Mouse (Mus musculus) heart, embryonic 15.5 days (tissue): ENCODE data around the gene Gm10477. TPM values are rescaled to one million over a fixed set of nuclear protein-coding genes. Genes with fewer than 3 reads are reported as not detected.
"Not testable (repeated sequence)": the region's sequence is repeated elsewhere in the genome, so short reads cannot be mapped to it uniquely, and the experiment has no call there.

Experiments used
- ATAC-seq: fragments of 200-750 bp; cut with Nextera tagmentation; replicated peaks from 2 replicates; pipeline ENCODE4 v1.8.0; 2017; ENCODE audit warnings: low read depth, moderate TSS enrichment; ENCODE audit not compliant: insufficient number of reproducible peaks, insufficient read depth, low FRiP score
- H3K27ac ChIP-seq: fragments of 300-500 bp; sonication (generic); 2 replicates; pipeline ENCODE4 v1.5.1; 2015; ENCODE audit warnings: mild to moderate bottlenecking, inconsistent platforms
- H3K27me3 ChIP-seq: fragments of 300-500 bp; sonication (generic); 2 replicates; pipeline ENCODE4 v1.6.1; 2015; ENCODE audit warnings: inconsistent platforms
- H3K36me3 ChIP-seq: fragments of 300-500 bp; sonication (generic); 2 replicates; pipeline ENCODE4 v1.6.1; 2015; ENCODE audit warnings: mild to moderate bottlenecking, inconsistent platforms
- H3K4me1 ChIP-seq: fragments of 300-500 bp; sonication (generic); replicated peaks from 2 replicates; pipeline ENCODE4 v1.6.1; 2015; ENCODE audit warnings: inconsistent platforms
- H3K4me2 ChIP-seq: fragments of 300-500 bp; sonication (generic); 2 replicates; pipeline ENCODE4 v1.6.1; 2015; ENCODE audit warnings: inconsistent platforms, mild to moderate bottlenecking, moderate library complexity
- H3K4me3 ChIP-seq: fragments of 300-500 bp; sonication (generic); 2 replicates; pipeline ENCODE4 v1.5.1; 2015; ENCODE audit warnings: mild to moderate bottlenecking, inconsistent platforms
- H3K9ac ChIP-seq: fragments of 300-500 bp; sonication (generic); 2 replicates; pipeline ENCODE4 v1.6.1; 2015; ENCODE audit warnings: mild to moderate bottlenecking, inconsistent platforms
- H3K9me3 ChIP-seq: fragments of 300-500 bp; sonication (generic); replicated peaks from 2 replicates; pipeline ENCODE4 v1.6.1; 2016; ENCODE audit warnings: inconsistent platforms
- WGBS: fragments of 180-500 bp; shearing (Covaris S2); methylation state at CpG from one replicate; pipeline ENCODE4 v1.1.7; 2015; ENCODE audit warnings: mixed read lengths; 5-methylcytosine and 5-hydroxymethylcytosine counted together
- polyA plus RNA-seq: library from polyadenylated mRNA; unstranded; fragments of >200 nt; fragmentation: Nextera tagmentation; extraction: Ambion mirVana; gene quantifications from 2 replicates; pipeline ENCODE4 v1.2.1, GENCODE M21; 2015

The Gm10477 gene
- not detected in 2 replicates for polyA plus RNA-seq

DNA sequence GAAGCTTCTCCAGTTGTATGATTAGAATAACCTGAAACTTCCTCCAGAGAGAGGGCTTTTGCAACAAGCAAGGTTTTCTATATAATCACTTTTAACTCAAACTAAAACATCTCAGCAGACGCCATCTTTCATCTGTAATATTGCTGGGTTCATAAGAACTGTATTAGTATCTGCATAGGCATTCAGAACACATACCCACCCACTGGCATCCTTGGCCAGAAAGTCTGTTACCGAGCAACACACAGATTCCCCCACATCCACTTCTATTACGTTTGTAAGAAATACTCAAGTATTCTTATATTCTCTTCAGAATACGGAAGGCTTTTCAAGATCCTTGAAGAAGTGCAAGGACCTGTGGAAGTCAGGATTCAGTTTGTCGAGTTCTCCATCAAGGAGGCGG, at the start of gene Gm10477:
Gene Gm10477, plus strand, starts transcription at position 301 of the 400 bp plus-strand sequence.
- H3K9me3 ChIP-seq, H3K27ac ChIP-seq, H3K4me3 ChIP-seq, H3K4me1 ChIP-seq, H3K36me3 ChIP-seq, H3K27me3 ChIP-seq, H3K4me2 ChIP-seq, H3K9ac ChIP-seq, ATAC-seq: not testable (repeated sequence)
- 76% methylated on average over 6 of the region's 6 CpGs for WGBS

DNA sequence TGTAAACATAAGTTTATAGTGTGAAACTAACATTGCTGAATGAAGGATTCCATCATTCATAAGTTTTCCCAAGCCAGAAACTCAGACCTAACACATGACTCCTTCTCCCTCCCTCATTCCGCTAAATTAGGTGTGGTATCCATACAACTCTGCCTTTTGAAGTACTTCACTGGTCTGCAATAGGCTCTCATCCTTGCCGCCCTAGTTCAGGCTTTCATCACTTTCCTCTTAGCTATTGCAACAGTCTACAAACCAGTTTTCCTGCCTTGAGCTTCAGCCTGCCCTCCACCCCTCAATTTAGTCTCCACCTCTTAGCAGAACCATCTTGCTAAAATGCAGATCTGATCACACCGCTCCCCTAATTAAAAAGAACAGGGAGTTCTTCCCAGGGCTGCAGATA, 47.0 kb upstream of the Gm10477 start:
- ATAC-seq: no peak
- Histone ChIP-seq H3K27me3 (no peaks in the 10 kb centered on the region), H3K4me3 (no peak overlapping the region), H3K36me3 (peaks cover 10% of the 10 kb centered on the region; the same call in 1 of the 2 replicates), H3K9ac (no peak overlapping the region), H3K27ac (no peak overlapping the region), H3K9me3 (no peaks in the 10 kb centered on the region), H3K4me2 (no peak overlapping the region), H3K4me1 (no peaks in the 10 kb centered on the region)
- 87% methylated on average over 3 of the region's 3 CpGs for WGBS

DNA sequence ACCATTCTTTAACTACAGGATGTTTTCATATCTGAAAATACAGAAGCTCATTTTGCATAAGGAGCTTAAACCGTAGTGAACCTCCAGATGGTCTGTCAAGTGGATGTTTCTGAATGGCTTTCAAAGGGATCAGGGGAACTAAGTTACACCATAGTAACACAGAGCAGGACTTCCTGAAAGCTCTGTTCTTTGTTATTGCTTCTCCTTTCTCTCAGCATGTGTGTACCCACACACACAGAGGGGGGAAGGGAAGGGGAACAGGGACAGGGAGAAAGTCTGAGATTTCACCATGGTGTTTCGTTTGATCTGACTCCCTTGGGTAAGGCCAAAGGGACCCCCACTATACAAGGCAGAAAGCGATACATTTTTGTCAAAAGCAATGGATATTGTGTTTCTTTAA, 42.6 kb upstream of the Gm10477 start:
- no peaks in the 10 kb centered on the region for H3K4me1 ChIP-seq
- no peaks in the 10 kb centered on the region for H3K27me3 ChIP-seq
- H3K4me3 ChIP-seq: no peak overlapping the region
- peaks cover 14% of the 10 kb centered on the region for H3K36me3 ChIP-seq
- no peak for ATAC-seq
- H3K9me3 ChIP-seq: no peaks in the 10 kb centered on the region
- no peak overlapping the region for H3K4me2 ChIP-seq
- 66% methylated on average over 3 of the region's 3 CpGs for WGBS
- no peak overlapping the region for H3K9ac ChIP-seq
- H3K27ac ChIP-seq: no peak overlapping the region

DNA sequence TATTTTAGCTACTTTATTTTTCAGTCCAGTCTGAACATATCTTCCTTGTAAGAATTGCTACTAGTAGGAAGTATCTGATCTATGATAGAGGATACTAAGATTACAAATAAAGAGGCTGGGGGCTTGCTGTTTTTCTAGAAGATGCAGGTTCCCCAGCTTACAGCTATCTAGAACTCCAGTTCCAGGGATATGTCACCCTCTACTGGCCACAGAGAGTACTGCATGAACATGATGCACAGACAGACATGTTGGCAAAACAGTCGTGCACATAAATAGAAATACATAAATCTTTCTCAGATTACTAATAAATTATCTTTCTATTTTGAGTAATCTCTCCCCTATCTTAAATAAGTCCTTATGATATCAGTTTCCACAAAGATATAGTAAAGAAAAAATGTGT, 34.8 kb upstream of the Gm10477 start:
- H3K36me3 ChIP-seq: peaks cover 1% of the 10 kb centered on the region; the same call in 1 of the 2 replicates
- no peak overlapping the region for H3K4me2 ChIP-seq
- no peak overlapping the region for H3K9ac ChIP-seq
- H3K4me3 ChIP-seq: no peak overlapping the region
- 20% methylated on average over 1 of the region's 1 CpGs for WGBS
- no peak for ATAC-seq
- no peaks in the 10 kb centered on the region for H3K9me3 ChIP-seq
- H3K4me1 ChIP-seq: no peaks in the 10 kb centered on the region
- no peaks in the 10 kb centered on the region for H3K27me3 ChIP-seq
- no peak overlapping the region for H3K27ac ChIP-seq

DNA sequence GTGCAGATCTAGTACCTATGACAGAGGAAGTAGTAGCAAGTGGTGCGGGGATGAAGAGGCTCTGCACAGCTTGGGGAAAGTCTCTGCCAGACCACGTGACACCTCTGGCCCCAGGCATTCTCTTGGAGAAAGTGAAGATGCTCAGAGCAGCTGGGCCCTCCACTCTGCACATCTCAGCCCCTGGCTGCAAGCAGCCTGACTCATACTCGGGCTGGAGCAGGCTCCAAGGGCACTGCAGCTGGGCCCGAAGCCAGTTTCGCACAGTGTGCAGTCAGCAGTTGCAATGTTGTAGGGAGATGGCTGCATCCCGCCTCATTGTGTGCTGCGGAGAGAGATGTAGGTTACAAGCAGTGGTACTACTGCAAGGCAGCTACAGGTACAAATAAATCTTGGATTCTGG, 27.3 kb upstream of the Gm10477 start:
- H3K36me3 ChIP-seq: peaks cover 6% of the 10 kb centered on the region; the same call in 1 of the 2 replicates
- WGBS: 75% methylated on average over 7 of the region's 7 CpGs
- no peak overlapping the region for H3K9ac ChIP-seq
- H3K27ac ChIP-seq: no peak overlapping the region
- no peak overlapping the region for H3K4me3 ChIP-seq
- ATAC-seq: no peak
- H3K4me2 ChIP-seq: no peak overlapping the region
- no peaks in the 10 kb centered on the region for H3K9me3 ChIP-seq
- no peaks in the 10 kb centered on the region for H3K27me3 ChIP-seq
- H3K4me1 ChIP-seq: no peaks in the 10 kb centered on the region

DNA sequence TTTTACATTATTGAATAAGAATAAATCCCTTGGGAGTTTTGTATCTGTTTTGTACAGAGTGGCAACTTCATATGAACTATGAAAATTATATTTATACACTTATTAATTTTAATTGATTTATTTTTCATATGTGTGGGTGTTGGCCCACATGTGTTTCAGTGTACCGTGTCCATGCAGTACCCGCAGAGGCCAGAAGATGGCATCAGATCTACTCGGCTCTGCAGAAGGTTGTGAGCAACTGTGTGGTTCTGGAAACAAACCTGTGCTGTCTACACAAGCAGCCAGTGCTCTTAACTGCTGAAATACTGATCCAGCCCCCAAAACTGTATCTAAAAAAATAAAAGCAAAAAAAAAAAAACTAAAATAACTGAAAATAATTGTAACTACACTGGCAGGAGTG, 6.7 kb downstream of the Gm10477 start:
- no peak for ATAC-seq
- Histone ChIP-seq H3K4me1 (no peaks in the 10 kb centered on the region), H3K36me3 (no peaks in the 10 kb centered on the region), H3K27me3 (no peaks in the 10 kb centered on the region), H3K4me2 (no peak overlapping the region), H3K4me3 (no peak overlapping the region), H3K27ac (no peak overlapping the region), H3K9me3 (no peaks in the 10 kb centered on the region), H3K9ac (no peak overlapping the region)
- WGBS: 5% methylated on average over 3 of the region's 3 CpGs

DNA sequence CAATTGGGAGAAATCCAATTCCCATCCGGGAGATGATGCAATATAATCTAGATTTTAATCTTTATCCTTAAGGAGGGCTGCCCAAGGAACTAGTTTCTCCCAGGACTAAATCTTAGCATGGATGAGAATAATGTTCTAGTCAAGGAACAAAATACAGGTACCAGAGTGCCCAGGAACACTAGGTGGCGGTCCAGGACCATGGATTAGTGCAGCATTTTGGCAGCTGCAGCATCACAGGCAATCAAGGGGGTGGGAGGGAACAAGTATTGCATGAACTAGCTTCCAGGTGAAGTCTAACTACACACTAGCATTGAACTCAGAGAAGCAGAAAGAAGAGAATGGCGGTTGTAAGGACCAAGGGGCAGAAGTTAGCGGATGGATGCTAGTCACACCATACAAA, 12.6 kb downstream of the Gm10477 start:
- Histone ChIP-seq H3K36me3 (no peaks in the 10 kb centered on the region), H3K27ac (no peak overlapping the region), H3K9me3 (no peaks in the 10 kb centered on the region), H3K27me3 (no peaks in the 10 kb centered on the region), H3K4me3 (no peak overlapping the region), H3K4me1 (no peaks in the 10 kb centered on the region), H3K4me2 (no peak overlapping the region), H3K9ac (no peak overlapping the region)
- 41% methylated on average over 4 of the region's 4 CpGs for WGBS
- no peak for ATAC-seq

DNA sequence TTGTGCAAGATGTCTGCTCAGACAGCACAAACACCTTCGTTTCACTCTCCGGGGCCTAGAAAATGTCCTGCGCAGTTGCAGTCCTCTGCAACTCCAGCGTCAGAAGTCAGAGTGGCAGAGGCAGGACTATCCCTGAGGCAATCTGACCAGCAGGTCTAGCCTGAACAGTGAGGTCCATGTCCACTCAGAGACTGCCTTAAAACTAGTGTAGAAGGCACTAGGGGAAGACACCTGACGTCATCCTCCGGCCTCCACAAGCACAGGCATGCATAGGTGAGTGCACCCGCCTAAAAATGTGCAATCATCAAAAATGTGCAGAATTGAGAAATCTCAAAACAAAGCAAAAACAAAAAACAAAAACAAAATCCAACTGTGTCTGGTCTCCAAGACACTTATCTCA, 25.0 kb downstream of the Gm10477 start, which contains the start of gene Gm648:
Gene Gm648, minus strand, starts transcription at position 101 of the 400 bp plus-strand sequence.
- Histone ChIP-seq H3K9me3 (no peaks in the 10 kb centered on the region), H3K9ac (no peak within 1 kb of the TSS), H3K27ac (no peak within 1 kb of the TSS), H3K4me3 (no peak within 1 kb of the TSS), H3K27me3 (no peaks in the 10 kb centered on the region), H3K4me2 (no peak within 1 kb of the TSS), H3K36me3 (no peaks in the 10 kb centered on the region), H3K4me1 (no peaks in the 10 kb centered on the region)
- ATAC-seq: no peak
- 85% methylated on average over 7 of the region's 7 CpGs for WGBS

DNA sequence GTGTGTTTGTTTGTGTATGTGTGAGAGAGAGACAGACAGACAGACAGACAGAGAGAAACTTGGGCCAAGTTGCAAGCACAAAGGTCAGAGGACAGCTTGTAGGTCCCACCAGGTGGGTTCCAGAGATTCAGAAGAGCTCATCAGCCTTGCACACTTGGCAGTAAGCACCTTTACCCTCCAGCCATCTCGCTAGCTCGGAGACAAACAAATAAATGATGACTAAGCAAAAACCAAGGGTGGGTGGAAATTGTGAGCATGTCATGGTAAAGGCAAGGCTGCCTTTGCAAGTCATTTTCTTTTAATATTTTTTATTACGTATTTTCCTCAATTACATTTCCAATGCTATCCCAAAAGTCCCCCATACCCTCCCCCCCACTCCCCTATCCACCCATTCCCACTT, 29.0 kb downstream of the Gm10477 start:
- H3K4me1 ChIP-seq: no peaks in the 10 kb centered on the region
- H3K36me3 ChIP-seq: no peaks in the 10 kb centered on the region
- H3K27ac ChIP-seq: no peak overlapping the region
- WGBS: 63% methylated on average over 3 of the region's 3 CpGs
- no peaks in the 10 kb centered on the region for H3K27me3 ChIP-seq
- no peak overlapping the region for H3K9ac ChIP-seq
- H3K4me2 ChIP-seq: no peak overlapping the region
- no peaks in the 10 kb centered on the region for H3K9me3 ChIP-seq
- ATAC-seq: no peak
- no peak overlapping the region for H3K4me3 ChIP-seq

DNA sequence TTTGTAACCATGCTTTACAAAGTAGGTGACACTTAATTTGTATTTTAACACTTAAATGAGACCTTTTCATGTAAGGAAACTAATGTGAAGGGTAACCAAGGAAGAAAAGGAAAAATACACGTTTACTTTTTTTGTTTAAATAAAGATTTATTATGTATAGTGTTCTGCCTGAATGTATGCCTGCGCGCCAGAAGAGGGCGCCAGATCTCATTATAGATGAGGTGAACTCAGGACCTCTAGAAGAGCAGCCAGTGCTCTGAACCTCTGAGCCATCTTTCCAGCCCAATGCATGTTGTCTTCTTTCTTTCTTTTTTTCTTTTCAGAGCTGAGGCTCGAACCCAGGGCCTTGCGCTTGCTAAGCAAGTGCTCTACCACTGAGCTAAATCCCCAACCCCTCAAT, 47.9 kb downstream of the Gm10477 start:
- Histone ChIP-seq H3K9ac (no peak overlapping the region), H3K4me3 (no peak overlapping the region), H3K36me3 (no peaks in the 10 kb centered on the region), H3K27ac (no peak overlapping the region), H3K9me3 (no peaks in the 10 kb centered on the region), H3K4me1 (no peaks in the 10 kb centered on the region), H3K27me3 (no peaks in the 10 kb centered on the region), H3K4me2 (no peak overlapping the region)
- no peak for ATAC-seq
- 12% methylated on average over 6 of the region's 6 CpGs for WGBS
